Mouse (Mus musculus) spleen, postnatal 4 days (tissue): ENCODE data around the gene Sirpb1c.
"Not testable (repeated sequence)": the region's sequence is repeated elsewhere in the genome, so short reads cannot be mapped to it uniquely, and the experiment has no call there.

Experiments used
- DNase-seq, 2 experiments: peaks; one replicate each; pipeline ENCODE4 v3.0.0; 2022; ENCODE audit warnings: low spot score in 2 of 2

Gene Sirpb1c

DNA sequence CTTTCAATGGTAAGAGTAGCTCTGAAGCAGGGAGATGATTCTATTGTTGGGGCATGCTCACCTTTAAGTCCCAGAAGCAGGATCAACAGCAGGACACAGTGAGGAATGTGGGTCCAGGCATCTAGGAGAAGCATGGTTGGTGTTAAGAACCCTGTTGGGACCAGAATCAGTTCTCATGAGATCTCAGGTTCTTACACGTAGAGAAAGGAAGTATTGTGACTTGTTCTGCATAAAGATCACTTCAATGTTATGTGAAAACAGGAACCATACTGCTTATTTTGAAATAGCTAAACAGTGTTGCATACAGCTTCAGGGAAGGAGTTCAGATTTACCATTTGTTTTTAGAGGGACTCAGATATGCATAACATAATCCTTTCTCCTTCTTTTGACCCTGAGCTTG, at the start of gene Sirpb1c:
TSS of gene Sirpb1c (minus strand) at position 249 of the 400 bp plus-strand sequence.
- DNase-seq = not testable (repeated sequence)

- peak in 1 of 2 experiments; percentile 54 for DNase-seq
Measured at GRCm38 (mm10) chr3:15886380-15886779, 38.1 kb upstream of the Sirpb1c start.

DNA sequence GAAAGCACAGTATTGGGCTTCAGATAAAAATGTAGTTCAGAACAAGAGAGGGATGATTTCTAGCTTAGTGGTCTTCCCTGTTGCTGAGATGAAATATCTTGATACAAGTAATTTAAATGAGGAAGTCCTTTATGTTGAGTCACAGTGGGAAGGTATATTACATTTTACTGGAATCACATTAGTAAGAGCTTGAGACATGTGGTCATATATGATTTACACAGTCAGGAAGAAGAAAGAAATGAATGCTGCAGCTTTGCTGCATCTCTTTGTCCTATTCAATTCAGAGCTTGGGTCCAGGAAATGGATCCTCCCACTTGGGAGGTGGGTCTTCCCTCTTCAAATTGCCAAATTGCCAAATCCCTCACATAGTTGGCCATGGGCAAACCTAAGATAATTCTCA, 7.4 kb upstream of the Sirpb1c start:
- not testable (repeated sequence) for DNase-seq

DNA sequence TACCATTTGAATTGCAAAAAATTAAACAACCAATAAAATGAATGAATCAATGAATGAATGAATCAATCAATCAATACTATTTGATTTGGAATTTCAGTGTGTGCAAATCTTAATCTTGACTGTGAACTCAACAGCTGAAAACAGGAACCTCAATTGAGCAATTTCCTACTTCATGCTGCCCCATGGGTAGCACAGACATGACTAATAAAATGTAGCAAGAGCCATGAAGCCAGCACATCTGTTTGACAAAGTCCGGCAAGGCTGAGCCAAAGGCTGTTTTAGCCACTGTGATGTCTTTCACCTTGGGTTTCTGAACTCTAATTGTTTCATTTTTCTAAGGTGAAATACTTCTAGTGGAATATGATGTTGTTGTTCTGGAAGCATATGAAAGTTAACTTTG, 1.6 kb upstream of the Sirpb1c start:
- no peak for DNase-seq

- DNase-seq = peak in 1 of 2 experiments; percentile 53
Measured at GRCm38 (mm10) chr3:15847332-15848047, 838 bp downstream of the Sirpb1c start.

GRCm38 (mm10) chr3:15773642-15774041, 74.7 kb downstream of the Sirpb1c start:
- not testable (repeated sequence) for DNase-seq
